Mouse (Mus musculus) C3H10T1/2 (cell line): Measurements from ENCODE around the gene Phospho1. TPM values are rescaled to one million over a fixed set of nuclear protein-coding genes. Genes with fewer than 3 reads are reported as not detected.

Source experiments
- polyA plus RNA-seq, 2 experiments: library from polyadenylated mRNA; unstranded; fragments of >200 nt; fragmentation: generic; extraction: Trizol; gene quantifications; one replicate each; pipeline ENCODE4 v1.2.1; 2012; ENCODE audit warnings: missing spikeins in 2 of 2

Gene Phospho1
- polyA plus RNA-seq = 10 to 100 TPM; 10.7 to 18.4 TPM

DNA sequence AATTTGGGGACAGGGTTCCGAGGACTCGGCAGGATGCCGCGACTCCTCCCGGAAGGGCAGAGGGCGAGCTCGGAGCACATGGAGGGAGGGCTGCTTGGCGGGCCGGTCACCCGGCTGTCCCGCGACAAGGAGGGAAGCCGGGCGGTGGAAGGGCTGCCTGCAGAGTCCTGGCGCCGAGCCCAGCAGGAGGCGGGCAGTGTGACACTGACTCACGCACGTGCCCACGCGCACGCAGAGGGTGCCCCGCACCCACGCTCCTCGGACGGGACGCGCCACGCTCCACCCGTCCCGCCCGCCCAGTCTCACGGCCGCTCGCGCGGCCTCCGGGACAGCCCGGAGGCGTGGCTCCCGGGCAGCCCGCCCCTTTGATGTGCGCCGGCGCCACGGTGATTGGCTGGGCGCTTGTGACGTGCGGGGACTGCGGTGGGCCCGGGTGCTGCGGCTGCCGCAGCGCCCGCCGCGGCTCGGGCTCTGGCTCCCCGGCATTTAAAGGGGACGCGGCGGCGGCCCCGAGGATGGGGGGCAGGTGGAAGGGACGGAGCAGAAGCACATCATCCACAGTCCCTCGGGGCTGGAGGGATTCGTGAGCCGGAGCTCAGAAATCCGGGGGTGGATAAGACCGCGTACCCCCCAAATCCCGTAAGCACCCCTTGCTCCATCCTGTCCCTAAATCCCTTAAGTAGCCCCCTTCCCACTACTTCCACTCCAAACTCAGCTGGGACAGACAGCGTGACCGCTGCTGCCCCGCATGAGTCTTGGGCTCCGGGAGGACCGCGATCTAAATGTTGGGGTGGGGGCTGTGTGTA lies at the start of gene Phospho1:
Phospho1 (plus strand) TSS at position 429 of the 806 bp plus-strand sequence.

DNA sequence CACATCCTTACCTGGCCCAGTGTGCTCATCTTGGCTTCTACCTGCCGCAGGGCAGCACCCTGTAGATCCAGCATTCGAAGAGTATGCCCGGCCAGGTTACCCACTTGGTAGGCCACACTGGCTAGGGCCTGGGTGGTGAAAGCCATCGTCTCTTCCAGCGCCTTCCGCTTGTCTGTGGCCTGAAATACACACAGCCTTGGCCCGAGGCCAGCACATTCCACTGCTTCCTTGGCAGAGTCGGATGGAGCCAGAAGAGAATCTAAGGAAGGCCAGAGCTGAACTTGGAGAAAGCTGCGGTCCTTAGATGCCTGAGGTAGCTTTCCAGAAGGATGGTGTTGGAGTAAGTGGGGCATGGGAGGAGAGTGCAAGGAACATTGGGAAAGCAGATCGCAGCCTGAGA lies 12.8 kb downstream of the Phospho1 start, which contains the start of gene Gngt2:
Gngt2 (plus strand) TSS at position 158 of the 400 bp plus-strand sequence.

DNA sequence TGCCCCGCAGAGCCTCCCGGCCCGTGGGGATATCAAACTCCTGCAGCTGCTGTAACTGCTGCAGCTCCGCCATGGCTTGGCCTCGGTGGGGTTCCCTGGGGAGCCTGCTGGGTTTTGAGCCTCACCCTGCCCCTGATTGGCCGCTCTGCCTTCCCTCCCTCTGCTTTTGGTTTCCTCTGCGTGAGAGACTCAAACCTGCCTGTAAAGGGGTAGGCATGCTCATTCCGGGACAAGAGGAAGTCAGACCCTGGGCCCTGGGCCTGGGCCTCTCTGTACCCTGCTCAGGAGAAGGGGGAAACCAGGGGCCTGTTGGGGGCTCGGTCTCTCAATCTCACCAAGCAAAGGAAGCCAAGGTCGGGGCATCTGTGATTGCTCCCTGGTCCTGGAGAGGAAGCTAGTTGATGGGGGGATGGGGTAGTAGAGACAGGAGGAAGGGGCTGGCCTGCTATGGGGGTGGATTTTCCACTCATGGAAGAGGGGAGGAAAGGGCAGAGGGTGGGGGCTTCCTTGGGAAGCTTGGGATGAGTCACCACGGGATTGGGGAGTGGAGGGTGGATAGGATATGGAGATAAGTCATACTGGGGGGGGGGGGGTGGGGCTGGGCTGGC lies 17.9 kb downstream of the Phospho1 start, which contains the start of gene Abi3:
Abi3 (minus strand) TSS at position 403 of the 608 bp plus-strand sequence.

Other genes starting within 250 kb of the Phospho1 start
- 1 to 10 TPM in 1 of 2 experiments, under 1 TPM in 1; 0.74 to 1.8 TPM for gene Ngfr, start 236.8 kb upstream of the Phospho1 start, polyA plus RNA-seq
- 100 to 1,000 TPM; 232 to 455 TPM for gene Phb, start 157.5 kb upstream of the Phospho1 start, polyA plus RNA-seq
- gene Zfp652, start 111.8 kb upstream of the Phospho1 start, polyA plus RNA-seq = 10 to 100 TPM in 1 of 2 experiments, 1 to 10 TPM in 1; 1.1 to 14.3 TPM
- under 1 TPM in 1 of 2 experiments, not detected in 1; 0.15 TPM for gene B130006D01Rik, start 100.9 kb upstream of the Phospho1 start, polyA plus RNA-seq
- gene Gngt2, start 12.7 kb downstream of the Phospho1 start, polyA plus RNA-seq = 1 to 10 TPM in 1 of 2 experiments, under 1 TPM in 1; 0.84 to 1.2 TPM
- under 1 TPM; 0.04 to 0.12 TPM for gene Abi3, start 18.0 kb downstream of the Phospho1 start, polyA plus RNA-seq
- gene B4galnt2, start 90.4 kb downstream of the Phospho1 start, polyA plus RNA-seq = under 1 TPM; 0.02 to 0.06 TPM
- gene Igf2bp1, start 181.4 kb downstream of the Phospho1 start, polyA plus RNA-seq = 10 to 100 TPM in 1 of 2 experiments, 1 to 10 TPM in 1; 7.3 to 12.6 TPM
- under 1 TPM in 1 of 2 experiments, not detected in 1; 0.44 TPM for gene Gip, start 200.0 kb downstream of the Phospho1 start, polyA plus RNA-seq
- gene Snf8, start 210.4 kb downstream of the Phospho1 start, polyA plus RNA-seq = 100 to 1,000 TPM; 167 to 278 TPM
- 10 to 100 TPM; 50.3 to 83.2 TPM for gene Ube2z, start 240.9 kb downstream of the Phospho1 start, polyA plus RNA-seq